ENCODE assay signal across 17 mouse cellular contexts in genomic region chr3:41620971-41621370, GRCm38 (mm10).
"Had no signal": no experiment of that assay in that cellular context is flagged by ENCODE, and none has a peak within 500 bp of the region (broad histone marks: within the 10 kb centered on the region; RNA-seq: fewer than 3 reads in every experiment).

No protein-coding gene starts in this region.

- ATAC-seq: lung, postnatal 0 days; midbrain, embryonic 15.5 days had no signal

- H3K9ac ChIP-seq: hindbrain, embryonic 14.5 days; limb, embryonic 13.5 days; liver, embryonic 13.5 days; lung, embryonic 14.5 days; midbrain, embryonic 12.5 days; midbrain, embryonic 15.5 days; neural tube, embryonic 12.5 days; neural tube, embryonic 15.5 days; stomach, embryonic 15.5 days had no signal

- H3K4me3 ChIP-seq: limb, embryonic 10.5 days; limb, embryonic 13.5 days; liver, embryonic 13.5 days; midbrain, embryonic 12.5 days; midbrain, embryonic 15.5 days; neural tube, embryonic 12.5 days; neural tube, embryonic 15.5 days; stomach, embryonic 15.5 days had no signal

- H3K27ac ChIP-seq: hindbrain, embryonic 14.5 days; limb, embryonic 10.5 days; limb, embryonic 13.5 days; liver, embryonic 13.5 days; macrophage; midbrain, embryonic 12.5 days; midbrain, embryonic 15.5 days; neural tube, embryonic 12.5 days; neural tube, embryonic 15.5 days; stomach, embryonic 15.5 days had no signal

- H3K4me2 ChIP-seq: hindbrain, embryonic 14.5 days; limb, embryonic 13.5 days; liver, embryonic 13.5 days; lung, embryonic 14.5 days; midbrain, embryonic 12.5 days; midbrain, embryonic 15.5 days; neural tube, embryonic 12.5 days; neural tube, embryonic 15.5 days; stomach, embryonic 15.5 days had no signal

- H3K4me1 ChIP-seq: limb, embryonic 10.5 days; limb, embryonic 13.5 days; liver, embryonic 13.5 days; midbrain, embryonic 12.5 days; midbrain, embryonic 15.5 days; neural tube, embryonic 12.5 days; stomach, embryonic 15.5 days had no signal

- H3K27me3 ChIP-seq: limb, embryonic 13.5 days; liver, embryonic 13.5 days; midbrain, embryonic 12.5 days; midbrain, embryonic 15.5 days; neural tube, embryonic 12.5 days; neural tube, embryonic 15.5 days; stomach, embryonic 15.5 days had no signal

- H3K9me3 ChIP-seq: limb, embryonic 10.5 days; limb, embryonic 13.5 days; liver, embryonic 13.5 days; midbrain, embryonic 12.5 days; midbrain, embryonic 15.5 days; neural tube, embryonic 12.5 days; neural tube, embryonic 15.5 days; stomach, embryonic 15.5 days had no signal

- DNase-seq: liver; liver, embryonic 13.5 days; lung, embryonic 14.5 days; retina, postnatal 1 day; right cerebral cortex, postnatal 25 days; spleen, adult 18-20 months; thymus, postnatal 25 days had no signal

- H3K36me3 ChIP-seq: liver, embryonic 13.5 days; midbrain, embryonic 12.5 days; midbrain, embryonic 15.5 days; neural tube, embryonic 15.5 days; stomach, embryonic 15.5 days had no signal
